Mouse (Mus musculus): ENCODE measurements around the gene Zfhx2.

GRCm38 (mm10) chr14:55059009-55059408, 33.1 kb downstream of the Zfhx2 start:
- TF ChIP-seq CTCF (IDR thresholded peaks at IDR 0.05; ENCODE audit: low read depth, low read length) (no peak), POLR2A (IDR thresholded peaks at IDR 0.05; ENCODE audit: extremely low read depth, insufficient read depth, low read length) (no peak)
